Mouse (Mus musculus) lung, embryonic 14.5 days (tissue): Measurements from ENCODE around the gene Cbr3. TPM values are rescaled to one million over a fixed set of nuclear protein-coding genes. Genes with fewer than 3 reads are reported as not detected.

ENCODE experiments used
- ATAC-seq: fragments of 200-750 bp; cut with Nextera tagmentation; 2 replicates; pipeline ENCODE4 v1.8.0; 2017; ENCODE audit warnings: mild to moderate bottlenecking, moderate TSS enrichment, moderate library complexity; ENCODE audit not compliant: insufficient read depth
- DNase-seq: peaks from one replicate; pipeline ENCODE4 v3.0.0-alpha.2; 2015
- H3K27ac ChIP-seq: fragments of 300-500 bp; sonication (generic); 2 replicates; pipeline ENCODE4 v1.5.1; 2014; ENCODE audit warnings: low read depth, mild to moderate bottlenecking, moderate library complexity
- H3K27me3 ChIP-seq: fragments of 300-500 bp; sonication (generic); 2 replicates; pipeline ENCODE4 v1.6.1; 2014; ENCODE audit warnings: low read length, control low read depth; ENCODE audit not compliant: insufficient read depth
- H3K36me3 ChIP-seq: fragments of 300-500 bp; sonication (generic); 2 replicates; pipeline ENCODE4 v1.6.1; 2014; ENCODE audit warnings: control low read depth; ENCODE audit not compliant: insufficient read depth
- H3K4me1 ChIP-seq: fragments of 300-500 bp; sonication (generic); 2 replicates; pipeline ENCODE4 v1.6.1; 2014; ENCODE audit warnings: antibody characterized with exemption, control low read depth; ENCODE audit not compliant: insufficient read depth
- H3K4me2 ChIP-seq: fragments of 300-500 bp; sonication (generic); 2 replicates; pipeline ENCODE4 v1.6.1; 2014; ENCODE audit warnings: mild to moderate bottlenecking
- H3K4me3 ChIP-seq: fragments of 300-500 bp; sonication (generic); 2 replicates; pipeline ENCODE4 v1.5.1; 2014; ENCODE audit warnings: low read depth, low read length
- H3K9ac ChIP-seq: fragments of 300-500 bp; sonication (generic); 2 replicates; pipeline ENCODE4 v1.6.1; 2014
- H3K9me3 ChIP-seq: fragments of 300-500 bp; sonication (generic); 2 replicates; pipeline ENCODE4 v1.6.1; 2016; ENCODE audit warnings: low read depth, low read length, control low read depth
- CTCF ChIP-seq: IDR thresholded peaks from 2 replicates; pipeline ENCODE4 v1.5.1; 2016; ENCODE audit warnings: antibody characterized with exemption, low read depth
- WGBS: fragments of 180-500 bp; shearing (Covaris S2); extraction: QIAGEN DNeasy Blood & Tissue Kit; methylation state at CpG from one replicate; pipeline ENCODE4 v1.1.7; 2014; 5-methylcytosine and 5-hydroxymethylcytosine counted together
- polyA plus RNA-seq: library from polyadenylated mRNA; unstranded; fragments of >200 nt; fragmentation: Nextera tagmentation; extraction: Ambion mirVana; gene quantifications from 2 replicates; pipeline ENCODE4 v1.2.1, GENCODE M21; 2014

The Cbr3 gene
- polyA plus RNA-seq, 1 experiment from 2014 or later: 4.4 TPM

- H3K36me3 ChIP-seq: no peaks in the 10 kb centered on the region
- H3K27me3 ChIP-seq: peaks cover 7% of the 10 kb centered on the region; the same call in 1 of the 2 replicates
- peak within 1 kb of the TSS; percentile 69 for H3K4me3 ChIP-seq
- no peak for TF ChIP-seq CTCF
- peak within 1 kb of the TSS; percentile 69 for H3K9ac ChIP-seq
- H3K4me1 ChIP-seq: 0 out of 2 replicates have a peak, but pooled peaks cover 4% of the 10 kb centered on the region
- peak; percentile 99 for DNase-seq
- H3K27ac ChIP-seq: 0 out of 2 replicates have a peak within 1 kb of the TSS, but pooled peaks have one; percentile 30
- peak within 1 kb of the TSS; percentile 99 for H3K4me2 ChIP-seq
- peak; percentile 89 for ATAC-seq
- WGBS: under 1% methylated on average over 75 of the region's 77 CpGs
- H3K9me3 ChIP-seq: no peaks in the 10 kb centered on the region
Observed at GRCm38 (mm10) chr16:93711411-93712188, 28.6 kb downstream of the Cbr3 start, which contains the start of gene Dop1b. Gene Dop1b (plus strand): TSS chr16:93711904.

- peaks cover 7% of the 10 kb centered on the region; the same call in 1 of the 2 replicates for H3K27me3 ChIP-seq
- no peaks in the 10 kb centered on the region for H3K36me3 ChIP-seq
- DNase-seq (no peak), ATAC-seq (no peak; the same call in 1 of the 2 replicates)
- H3K27ac ChIP-seq: 0 out of 2 replicates have a peak overlapping the region, but pooled peaks have one; percentile 8
- peaks cover 9% of the 10 kb centered on the region; the same call in 1 of the 2 replicates for H3K4me1 ChIP-seq
- no peaks in the 10 kb centered on the region for H3K9me3 ChIP-seq
- H3K4me3 ChIP-seq: peak overlapping the region; percentile 69
- peak overlapping the region; percentile 99 for H3K4me2 ChIP-seq
- WGBS: 10% methylated on average over 31 of the region's 31 CpGs
- TF ChIP-seq CTCF: no peak
- peak overlapping the region; percentile 69 for H3K9ac ChIP-seq
Observed at GRCm38 (mm10) chr16:93712189-93712885, 29.3 kb downstream of the Cbr3 start.

GRCm38 (mm10) chr16:93712966-93713365 lies 30.0 kb downstream of the Cbr3 start:
- Histone ChIP-seq H3K9me3 (no peaks in the 10 kb centered on the region), H3K27ac (no peak overlapping the region), H3K4me3 (peak overlapping the region; percentile 69; the same call in 1 of the 2 replicates), H3K27me3 (peaks cover 7% of the 10 kb centered on the region; the same call in 1 of the 2 replicates), H3K9ac (no peak overlapping the region), H3K4me2 (peak overlapping the region; percentile 99), H3K4me1 (peaks cover 9% of the 10 kb centered on the region; the same call in 1 of the 2 replicates), H3K36me3 (no peaks in the 10 kb centered on the region)
- TF ChIP-seq CTCF: no peak
- ATAC-seq (no peak), DNase-seq (no peak)
- WGBS: 76% methylated on average over 7 of the region's 7 CpGs

- H3K27ac ChIP-seq: no peak overlapping the region
- H3K4me1 ChIP-seq: peaks cover 9% of the 10 kb centered on the region; the same call in 1 of the 2 replicates
- no peaks in the 10 kb centered on the region for H3K36me3 ChIP-seq
- no peak overlapping the region for H3K4me3 ChIP-seq
- H3K4me2 ChIP-seq: no peak overlapping the region
- ATAC-seq: no peak
- no peaks in the 10 kb centered on the region for H3K9me3 ChIP-seq
- no peak for TF ChIP-seq CTCF
- peaks cover 7% of the 10 kb centered on the region; the same call in 1 of the 2 replicates for H3K27me3 ChIP-seq
- 39% methylated on average over 5 of the region's 5 CpGs for WGBS
- no peak overlapping the region for H3K9ac ChIP-seq
- DNase-seq: no peak
Observed at GRCm38 (mm10) chr16:93714426-93714825, 31.4 kb downstream of the Cbr3 start.

- H3K4me3 ChIP-seq: no peak overlapping the region
- peak overlapping the region; percentile 15; the same call in 1 of the 2 replicates for H3K4me2 ChIP-seq
- H3K36me3 ChIP-seq: no peaks in the 10 kb centered on the region
- ATAC-seq (no peak), DNase-seq (no peak)
- no peak overlapping the region for H3K9ac ChIP-seq
- TF ChIP-seq CTCF: no peak
- peaks cover 9% of the 10 kb centered on the region; the same call in 1 of the 2 replicates for H3K4me1 ChIP-seq
- H3K27ac ChIP-seq: no peak overlapping the region
- H3K9me3 ChIP-seq: no peaks in the 10 kb centered on the region
- H3K27me3 ChIP-seq: peaks cover 7% of the 10 kb centered on the region; the same call in 1 of the 2 replicates
- 55% methylated on average over 6 of the region's 6 CpGs for WGBS
Observed at GRCm38 (mm10) chr16:93715826-93716225, 32.8 kb downstream of the Cbr3 start.

- 15% methylated on average over 5 of the region's 5 CpGs for WGBS
- Histone ChIP-seq H3K9ac (no peak overlapping the region), H3K36me3 (no peaks in the 10 kb centered on the region), H3K27ac (0 out of 2 replicates have a peak overlapping the region, but pooled peaks have one; percentile 21), H3K4me1 (peaks cover 9% of the 10 kb centered on the region; the same call in 1 of the 2 replicates), H3K4me2 (no peak overlapping the region), H3K4me3 (no peak overlapping the region), H3K27me3 (peaks cover 7% of the 10 kb centered on the region; the same call in 1 of the 2 replicates), H3K9me3 (no peaks in the 10 kb centered on the region)
- TF ChIP-seq CTCF: no peak
- DNase-seq (peak; percentile 78), ATAC-seq (peak; percentile 69)
Observed at GRCm38 (mm10) chr16:93717299-93717703, 34.3 kb downstream of the Cbr3 start.

GRCm38 (mm10) chr16:93721771-93722170 lies 38.8 kb downstream of the Cbr3 start:
- H3K9ac ChIP-seq: no peak overlapping the region
- no peak for ATAC-seq
- no peak overlapping the region for H3K4me2 ChIP-seq
- no peak overlapping the region for H3K4me3 ChIP-seq
- H3K27ac ChIP-seq: no peak overlapping the region
- no peak for DNase-seq
- 67% methylated on average over 5 of the region's 5 CpGs for WGBS
- peaks cover 5% of the 10 kb centered on the region; the same call in 1 of the 2 replicates for H3K4me1 ChIP-seq
- H3K36me3 ChIP-seq: no peaks in the 10 kb centered on the region
- no peaks in the 10 kb centered on the region for H3K9me3 ChIP-seq
- no peak for TF ChIP-seq CTCF
- no peaks in the 10 kb centered on the region for H3K27me3 ChIP-seq
